Mouse (Mus musculus): ENCODE measurements around the gene Slc52a3. TPM values are rescaled to one million over a fixed set of nuclear protein-coding genes. Genes with fewer than 3 reads are reported as not detected.
"Not testable (repeated sequence)": the region's sequence is repeated elsewhere in the genome, so short reads cannot be mapped to it uniquely, and the experiment has no call there.

Slc52a3 gene
- total and polyA plus RNA-seq, 3 experiments = 14.8 to 17.0 TPM; not detected in 1

GRCm38 (mm10) chr2:151997190-151997575, 872 bp downstream of the Slc52a3 start:
- Histone ChIP-seq H3K36me3 (ENCODE audit: control insufficient read depth in 1 of 2, insufficient read depth in 2 of 2, low read length in 2 of 2) (peaks cover 0 to 20% of the 10 kb centered on the region in 2 experiments; a peak in 2 of 4 replicates), H3K4me1 (ENCODE audit: control insufficient read depth in 1 of 2, insufficient read depth in 2 of 2, low read length in 2 of 2) (peaks cover 32 to 47% of the 10 kb centered on the region in 2 experiments), H3K4me3 (ENCODE audit: control insufficient read depth in 1 of 2, insufficient read depth in 1 of 2, low read depth in 2 of 2, low read length in 2 of 2) (peak overlapping the region in 1 of 2 experiments; percentile 79; a peak in 2 of 4 replicates)
- not testable (repeated sequence) for H3K79me2 ChIP-seq (ENCODE audit: control insufficient read depth, insufficient read depth, low read length, poor library complexity); H3K27me3 ChIP-seq (ENCODE audit: control insufficient read depth in 1 of 2, insufficient read depth in 2 of 2, low read length in 2 of 2); H3K9me3 ChIP-seq (replicated peaks; ENCODE audit: insufficient read depth, low read length); H3K9ac ChIP-seq (ENCODE audit: control insufficient read depth, low read depth, low read length, poor library complexity, severe bottlenecking); DNase-seq (ENCODE audit: low read depth, low spot score); H3K27ac ChIP-seq (ENCODE audit: control insufficient read depth, low read depth, low read length)

- Histone ChIP-seq H3K4me1 (ENCODE audit: control insufficient read depth in 1 of 2, insufficient read depth in 2 of 2, low read length in 2 of 2) (peaks cover 38 to 55% of the 10 kb centered on the region in 2 experiments), H3K9me3 (replicated peaks; ENCODE audit: insufficient read depth, low read length) (no peaks in the 10 kb centered on the region), H3K4me3 (ENCODE audit: control insufficient read depth in 1 of 2, insufficient read depth in 1 of 2, low read depth in 2 of 2, low read length in 2 of 2) (no peak overlapping the region), H3K79me2 (ENCODE audit: control insufficient read depth, insufficient read depth, low read length, poor library complexity) (no peaks in the 10 kb centered on the region), H3K9ac (ENCODE audit: control insufficient read depth, low read depth, low read length, poor library complexity, severe bottlenecking) (no peak overlapping the region), H3K27me3 (ENCODE audit: control insufficient read depth in 1 of 2, insufficient read depth in 2 of 2, low read length in 2 of 2) (no peaks in the 10 kb centered on the region), H3K27ac (ENCODE audit: control insufficient read depth, low read depth, low read length) (peak overlapping the region; percentile 44), H3K36me3 (ENCODE audit: control insufficient read depth in 1 of 2, insufficient read depth in 2 of 2, low read length in 2 of 2) (peaks cover 0 to 24% of the 10 kb centered on the region in 2 experiments; a peak in 2 of 4 replicates)
- DNase-seq (ENCODE audit: low read depth, low spot score) = peak; percentile 72
- no peak for TF ChIP-seq ZC3H11A (IDR thresholded peaks at IDR 0.05; ENCODE audit: low read depth, low read length)
- no peak for TF ChIP-seq MAZ (IDR thresholded peaks at IDR 0.05; ENCODE audit: low read depth, low read length)
- TF ChIP-seq E2F4 (IDR thresholded peaks at IDR 0.05; ENCODE audit: borderline replicate concordance, low read depth, low read length) = no peak
- no peak for TF ChIP-seq UBTF (IDR thresholded peaks at IDR 0.05; ENCODE audit: borderline replicate concordance, insufficient read depth, low read depth, low read length)
- no peak for TF ChIP-seq CHD1 (IDR thresholded peaks at IDR 0.05; ENCODE audit: low read depth, low read length)
- TF ChIP-seq MEF2A (IDR thresholded peaks at IDR 0.05; ENCODE audit: extremely low read depth, insufficient replicate concordance, low read depth, low read length, poor library complexity, severe bottlenecking) = no peak
- peak in 1 of 2 experiments; percentile 35; a peak in 1 of 4 replicates for TF ChIP-seq EP300 (IDR thresholded peaks at IDR 0.05; ENCODE audit: low read depth in 1 of 2, low read length in 2 of 2)
- TF ChIP-seq MYC (IDR thresholded peaks at IDR 0.05; ENCODE audit: low read depth, low read length) = no peak
- no peak for TF ChIP-seq HCFC1 (IDR thresholded peaks at IDR 0.05; ENCODE audit: low read depth, low read length)
- no peak for TF ChIP-seq ETS1 (IDR thresholded peaks at IDR 0.05; ENCODE audit: low read depth, low read length)
- no peak for TF ChIP-seq CTCF (IDR thresholded peaks at IDR 0.05 in 2 of 3, conservative IDR thresholded peaks at IDR 0.05 in 1 of 3; ENCODE audit: control insufficient read depth in 1 of 3, insufficient read depth in 1 of 3, low read depth in 2 of 3, low read length in 3 of 3, poor library complexity in 1 of 3, severe bottlenecking in 1 of 3)
- TF ChIP-seq USF1 (IDR thresholded peaks at IDR 0.05; ENCODE audit: low read depth, low read length) = no peak
- peak; percentile 57 for TF ChIP-seq TAL1 (IDR thresholded peaks at IDR 0.05; ENCODE audit: low read length)
- TF ChIP-seq ELF1 (IDR thresholded peaks at IDR 0.05; ENCODE audit: low read depth, low read length) = no peak
- no peak for TF ChIP-seq MYB (IDR thresholded peaks at IDR 0.05; ENCODE audit: low read depth, low read length)
- TF ChIP-seq GATA1 (IDR thresholded peaks at IDR 0.05; ENCODE audit: low read depth, low read length) = 0 out of 2 replicates have a peak, but pooled peaks have one; percentile 0
- no peak for TF ChIP-seq CHD2 (IDR thresholded peaks at IDR 0.05; ENCODE audit: low read length)
- no peak for TF ChIP-seq POLR2AphosphoS2 (IDR thresholded peaks at IDR 0.05; ENCODE audit: low read length)
- no peak for TF ChIP-seq TBP (IDR thresholded peaks at IDR 0.05; ENCODE audit: low read depth, low read length)
These were observed 1.6 kb downstream of the Slc52a3 start for GRCm38 (mm10) chr2:151997776-151998504.
